Mouse (Mus musculus) midbrain, embryonic 10.5 days (tissue): ENCODE data around the gene Crebzf. TPM values are rescaled to one million over a fixed set of nuclear protein-coding genes. Genes with fewer than 3 reads are reported as not detected.
A peak's percentile ranks its signal among the peaks of the same experiment; 100 is the strongest.

ENCODE experiments used
- DNase-seq: peaks from one replicate; pipeline ENCODE4 v3.0.0-alpha.2; 2017; ENCODE audit warnings: low spot score
- H3K27ac ChIP-seq: fragments of 300-500 bp; sonication (generic); replicated peaks from 2 replicates; pipeline ENCODE4 v1.5.1; 2016; ENCODE audit warnings: mild to moderate bottlenecking
- H3K27me3 ChIP-seq: fragments of 300-500 bp; sonication (generic); 2 replicates; pipeline ENCODE4 v1.6.1; 2016; ENCODE audit warnings: low read depth, mild to moderate bottlenecking; ENCODE audit not compliant: poor library complexity, severe bottlenecking
- H3K36me3 ChIP-seq: fragments of 300-500 bp; sonication (generic); 2 replicates; pipeline ENCODE4 v1.6.1; 2016; ENCODE audit warnings: mild to moderate bottlenecking, moderate library complexity
- H3K4me1 ChIP-seq: fragments of 300-500 bp; sonication (generic); 2 replicates; pipeline ENCODE4 v1.6.1; 2016
- H3K4me3 ChIP-seq: fragments of 300-500 bp; sonication (generic); 2 replicates; pipeline ENCODE4 v1.5.1; 2016; ENCODE audit warnings: mild to moderate bottlenecking, moderate library complexity
- H3K9me3 ChIP-seq: fragments of 300-500 bp; sonication (generic); replicated peaks from 2 replicates; pipeline ENCODE4 v1.6.1; 2016; ENCODE audit warnings: mild to moderate bottlenecking
- WGBS: fragments of 180-500 bp; shearing (Covaris S2); methylation state at CpG from one replicate; pipeline ENCODE4 v1.1.7; 2016; 5-methylcytosine and 5-hydroxymethylcytosine counted together
- polyA plus RNA-seq: library from polyadenylated mRNA; unstranded; fragments of >200 nt; fragmentation: Nextera tagmentation; extraction: Ambion mirVana; gene quantifications from 2 replicates; pipeline ENCODE4 v1.2.1, GENCODE M21; 2016

Crebzf gene
- polyA plus RNA-seq: 26.6 and 29.1 TPM in 2 replicates

DNA sequence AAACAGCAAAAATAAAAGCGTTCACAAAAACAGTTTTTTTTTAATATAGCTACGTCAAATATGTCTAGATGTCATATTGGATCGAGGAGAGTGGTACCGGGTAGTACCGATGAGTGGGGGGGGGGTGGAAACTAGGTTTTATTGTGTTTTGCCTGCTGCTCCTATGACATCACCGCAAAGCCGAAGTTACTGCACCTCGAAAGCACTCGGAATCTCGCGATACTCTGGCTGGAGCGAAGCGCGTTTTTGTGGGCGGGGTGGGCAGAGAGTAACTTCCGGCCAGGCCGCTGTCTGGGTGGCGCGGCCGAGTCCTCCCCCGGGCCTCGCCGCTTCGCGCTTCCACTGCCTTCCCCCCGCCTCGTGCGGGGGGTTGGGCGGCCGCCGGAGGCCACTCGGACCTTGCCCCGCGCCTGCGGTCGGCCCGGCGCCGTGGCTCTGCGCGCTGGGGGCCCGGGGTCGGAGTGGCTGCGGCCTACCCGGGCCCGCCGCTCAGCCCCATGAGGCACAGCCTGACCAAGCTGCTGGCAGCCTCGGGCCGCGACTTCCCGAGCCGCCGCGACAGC is at the start of gene Crebzf:
Gene Crebzf, plus strand, starts transcription at position 212 of the 563 bp plus-strand sequence.
- H3K9me3 ChIP-seq: no peaks in the 10 kb centered on the region
- whole genome bisulfite sequencing: under 1% methylated on average over 54 of the region's 54 CpGs

DNA sequence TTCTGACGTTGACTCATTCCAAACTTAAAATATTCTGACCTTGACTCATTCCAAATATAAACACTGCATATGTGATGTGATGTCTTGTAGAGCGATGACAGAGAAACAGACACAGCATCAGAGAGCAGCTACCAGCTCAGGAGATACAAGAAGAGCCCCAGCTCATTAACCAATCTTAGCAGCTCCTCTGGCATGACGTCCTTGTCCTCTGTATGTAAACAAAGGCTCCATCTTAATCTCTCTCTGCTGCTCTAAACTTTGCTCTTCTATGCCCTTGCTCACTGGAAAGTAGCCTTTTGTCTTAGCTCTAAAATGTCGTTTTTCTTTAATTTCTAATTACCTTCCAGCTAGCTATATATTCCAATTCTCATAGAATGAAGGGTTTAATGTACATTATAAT is 47.5 kb upstream of the Crebzf start:
- Histone ChIP-seq H3K4me1 (no peaks in the 10 kb centered on the region), H3K27ac (no peak overlapping the region), H3K4me3 (no peak overlapping the region), H3K27me3 (no peaks in the 10 kb centered on the region), H3K36me3 (no peaks in the 10 kb centered on the region), H3K9me3 (no peaks in the 10 kb centered on the region)
- 57% methylated on average over 4 of the region's 4 CpGs for WGBS
- no peak for DNase-seq

More for the DNA sequence above, at the start of gene Crebzf:
- DNase-seq: peak; percentile 97
- peak within 1 kb of the TSS; percentile 99 for H3K4me3 ChIP-seq
- H3K36me3 ChIP-seq: peaks cover 16% of the 10 kb centered on the region
- peak within 1 kb of the TSS; percentile 99 for H3K27ac ChIP-seq
- H3K27me3 ChIP-seq: no peaks in the 10 kb centered on the region
- peaks cover 18% of the 10 kb centered on the region for H3K4me1 ChIP-seq

DNA sequence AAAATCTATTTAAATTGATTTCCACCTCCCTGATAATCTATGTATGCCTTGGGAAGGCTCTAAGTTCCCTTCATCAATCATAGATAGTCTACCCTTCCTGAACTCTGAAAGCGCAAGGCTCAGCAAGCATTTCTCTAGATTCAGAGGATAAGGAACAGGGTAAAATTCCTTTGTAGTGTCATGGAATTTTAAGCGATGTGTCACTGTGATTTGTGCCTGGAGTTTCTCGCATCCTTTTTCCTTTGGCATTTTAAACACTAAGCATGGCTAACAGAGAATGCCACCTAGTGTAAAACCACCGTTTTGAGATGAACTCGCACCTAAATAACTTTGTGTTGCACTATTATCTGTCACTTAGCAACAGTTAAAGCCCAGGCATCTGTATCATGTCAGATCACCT is 46.6 kb upstream of the Crebzf start:
- Histone ChIP-seq H3K27ac (no peak overlapping the region), H3K9me3 (no peaks in the 10 kb centered on the region)
- no peak for DNase-seq

DNA sequence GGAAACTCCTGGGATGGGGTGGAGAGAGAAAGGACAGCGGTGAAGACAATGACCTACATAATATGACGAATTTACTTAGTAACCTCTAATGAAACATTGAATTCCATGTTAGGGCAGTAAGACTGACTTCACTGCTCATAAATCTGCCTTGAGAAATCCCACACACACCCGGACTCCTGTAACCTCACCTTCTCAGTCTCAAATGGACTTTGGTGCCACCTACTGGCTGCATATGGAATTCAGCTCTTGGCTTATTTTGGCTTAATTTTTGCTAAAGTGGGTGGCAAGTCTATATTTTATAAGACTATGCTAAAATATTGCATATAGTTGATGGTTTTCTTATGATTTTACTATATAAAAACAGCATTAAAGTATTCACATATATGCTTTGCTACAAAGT is 32.6 kb upstream of the Crebzf start:
- WGBS: 59% methylated on average over 3 of the region's 3 CpGs
- peak; percentile 54 for DNase-seq
- Histone ChIP-seq H3K4me3 (no peak overlapping the region), H3K27ac (no peak overlapping the region), H3K36me3 (no peaks in the 10 kb centered on the region), H3K9me3 (no peaks in the 10 kb centered on the region; the same call in 1 of the 2 replicates), H3K27me3 (no peaks in the 10 kb centered on the region), H3K4me1 (no peaks in the 10 kb centered on the region)

More for the DNA sequence above, 46.6 kb upstream of the Crebzf start:
- no peaks in the 10 kb centered on the region for H3K4me1 ChIP-seq
- 86% methylated on average over 5 of the region's 5 CpGs for WGBS
- no peak overlapping the region for H3K4me3 ChIP-seq
- H3K27me3 ChIP-seq: no peaks in the 10 kb centered on the region
- no peaks in the 10 kb centered on the region for H3K36me3 ChIP-seq

DNA sequence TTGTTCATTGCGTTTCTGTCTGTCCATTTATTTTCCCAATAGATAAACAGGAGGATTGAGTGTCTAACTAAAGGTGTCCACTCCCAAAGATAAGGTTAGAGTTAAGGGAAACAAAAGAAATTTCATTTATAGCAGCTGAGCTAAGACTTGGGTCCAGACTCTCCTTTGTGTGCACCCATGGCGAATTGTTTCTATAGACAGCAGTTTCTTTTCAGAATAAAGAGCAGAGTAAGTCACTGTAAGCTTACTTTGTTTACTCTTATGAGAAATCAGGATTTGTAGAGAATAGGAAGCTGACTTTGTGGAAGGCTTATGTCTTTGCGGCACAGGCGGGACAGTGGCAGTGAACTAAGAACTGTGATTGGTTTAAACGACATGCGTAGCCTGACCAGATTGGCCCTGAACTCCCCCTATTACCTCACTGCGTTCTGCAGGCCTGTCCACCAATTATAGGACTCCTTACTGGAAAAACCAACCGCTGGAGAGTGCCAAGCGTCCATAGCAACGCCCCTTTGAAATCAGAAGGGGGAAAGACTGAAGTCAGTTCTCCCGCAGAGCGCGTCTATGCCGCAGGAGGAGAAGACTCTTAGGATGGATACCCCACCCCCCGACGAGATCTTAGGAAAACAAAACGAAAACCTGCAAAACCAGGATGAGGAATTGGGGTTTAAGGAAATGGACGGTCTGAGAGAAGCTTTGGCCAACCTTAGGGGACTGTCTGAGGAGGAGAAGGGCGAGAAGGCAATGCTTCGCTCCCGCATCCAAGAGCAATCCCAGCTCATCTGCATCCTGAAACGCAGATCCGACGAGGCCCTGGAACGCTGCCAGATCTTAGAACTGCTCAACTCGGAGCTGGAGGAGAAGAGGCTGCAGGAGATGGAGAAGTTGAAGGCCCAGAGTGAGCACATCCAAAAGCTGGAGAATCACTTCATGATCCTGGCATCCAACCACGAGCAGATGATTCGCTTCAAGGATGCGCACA is 16.2 kb upstream of the Crebzf start, which contains the start of gene Ccdc89:
Gene Ccdc89, plus strand, starts transcription at position 558 of the 982 bp plus-strand sequence.
- Histone ChIP-seq H3K27me3 (no peaks in the 10 kb centered on the region), H3K9me3 (no peaks in the 10 kb centered on the region), H3K4me3 (peak within 1 kb of the TSS; percentile 52), H3K4me1 (peaks cover 12% of the 10 kb centered on the region), H3K27ac (peak within 1 kb of the TSS; percentile 75), H3K36me3 (no peaks in the 10 kb centered on the region)
- 21% methylated on average over 29 of the region's 29 CpGs for WGBS
- DNase-seq: peak; percentile 76

DNA sequence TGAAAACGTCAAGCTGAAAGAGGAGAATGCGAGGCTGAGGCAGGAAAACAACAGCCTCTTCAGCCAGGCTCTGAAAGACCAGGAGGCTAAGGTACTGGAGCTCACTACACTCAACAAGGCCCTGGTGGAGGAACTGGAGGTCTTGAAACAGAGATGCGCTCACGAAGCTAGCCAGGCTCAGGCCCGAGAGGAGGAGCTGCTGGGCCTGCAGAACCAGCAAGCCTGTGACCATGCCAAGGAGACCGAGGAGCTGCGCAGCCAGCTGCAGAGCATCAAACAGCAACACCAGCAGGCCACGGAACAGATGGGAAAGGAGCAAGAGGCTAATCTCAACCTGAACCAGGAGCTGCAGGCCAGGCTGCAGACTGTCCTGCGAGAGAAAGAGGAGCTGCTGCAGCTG is 15.5 kb upstream of the Crebzf start:
- Histone ChIP-seq H3K9me3 (no peaks in the 10 kb centered on the region), H3K4me1 (peaks cover 12% of the 10 kb centered on the region), H3K36me3 (no peaks in the 10 kb centered on the region), H3K4me3 (peak overlapping the region; percentile 52), H3K27me3 (no peaks in the 10 kb centered on the region), H3K27ac (peak overlapping the region; percentile 75; the same call in 1 of the 2 replicates)
- no peak for DNase-seq
- 67% methylated on average over 9 of the region's 9 CpGs for WGBS

DNA sequence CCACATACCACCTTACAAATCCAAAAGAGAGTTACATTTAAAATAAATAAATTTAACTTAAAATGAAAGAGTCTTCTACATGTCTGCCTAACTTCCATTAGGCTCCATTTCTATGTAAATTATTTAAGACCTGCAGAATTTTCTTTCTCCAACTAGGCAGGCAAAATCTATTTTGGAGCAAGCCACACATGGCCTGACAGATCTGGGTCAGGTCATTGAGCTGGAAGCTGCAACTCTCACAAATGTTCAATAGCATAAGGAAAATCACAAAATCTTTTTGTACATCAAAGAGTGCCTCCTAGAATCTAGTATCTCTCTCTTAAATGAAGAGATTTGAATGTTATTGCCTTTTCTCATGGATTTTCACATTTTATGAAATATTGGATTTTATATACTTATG is 10.3 kb upstream of the Crebzf start:
- Histone ChIP-seq H3K4me3 (no peak overlapping the region), H3K4me1 (peaks cover 2% of the 10 kb centered on the region), H3K9me3 (no peaks in the 10 kb centered on the region), H3K27ac (no peak overlapping the region), H3K36me3 (no peaks in the 10 kb centered on the region), H3K27me3 (no peaks in the 10 kb centered on the region)
- no peak for DNase-seq

DNA sequence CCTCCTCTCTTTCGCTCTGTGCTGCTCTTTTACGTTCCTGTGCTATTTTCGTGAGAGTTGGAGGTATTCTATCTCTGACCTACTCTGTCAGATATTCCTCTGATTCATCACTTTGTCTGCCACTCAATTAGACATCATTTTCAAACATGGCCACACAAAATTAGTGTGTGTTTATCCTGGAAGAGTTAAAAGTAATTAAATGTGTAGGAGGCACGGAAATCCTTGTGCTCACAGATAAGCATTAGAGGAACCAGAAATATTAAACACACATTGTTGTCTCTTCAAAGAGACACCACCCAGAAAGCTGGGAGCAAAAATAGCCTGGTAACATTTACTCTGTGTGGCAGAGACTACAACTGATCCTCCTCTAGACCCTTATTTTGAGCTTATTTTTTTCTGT is 2.5 kb upstream of the Crebzf start:
- no peaks in the 10 kb centered on the region for H3K27me3 ChIP-seq
- no peak overlapping the region for H3K4me3 ChIP-seq
- 90% methylated on average over 4 of the region's 4 CpGs for WGBS

DNA sequence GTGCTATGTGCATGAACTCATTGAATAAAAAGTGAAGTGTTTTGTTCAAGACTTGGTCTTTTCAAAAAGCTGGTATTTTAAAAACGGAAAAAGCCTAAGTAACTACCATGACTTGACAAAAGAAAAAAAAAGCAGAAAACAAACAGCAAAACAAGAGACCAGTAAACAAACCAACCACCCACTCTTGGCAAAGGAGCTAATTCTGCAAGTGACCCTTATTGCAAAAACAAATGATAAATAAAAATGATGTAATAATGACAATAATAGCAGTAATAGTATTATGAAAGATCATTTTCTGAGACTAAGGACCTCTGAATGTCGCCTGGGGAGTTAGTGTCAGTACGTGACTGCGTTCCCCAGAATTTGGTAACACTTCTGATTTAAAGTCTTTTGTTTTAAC is 459 bp upstream of the Crebzf start:
- DNase-seq: no peak
- Histone ChIP-seq H3K27me3 (no peaks in the 10 kb centered on the region), H3K4me3 (peak overlapping the region; percentile 99), H3K4me1 (peaks cover 18% of the 10 kb centered on the region), H3K9me3 (no peaks in the 10 kb centered on the region), H3K27ac (peak overlapping the region; percentile 99), H3K36me3 (peaks cover 11% of the 10 kb centered on the region)
- 14% methylated on average over 4 of the region's 4 CpGs for WGBS

More for the DNA sequence above, 2.5 kb upstream of the Crebzf start:
- Histone ChIP-seq H3K9me3 (no peaks in the 10 kb centered on the region), H3K36me3 (no peaks in the 10 kb centered on the region), H3K4me1 (peaks cover 8% of the 10 kb centered on the region), H3K27ac (no peak overlapping the region)
- DNase-seq: no peak

DNA sequence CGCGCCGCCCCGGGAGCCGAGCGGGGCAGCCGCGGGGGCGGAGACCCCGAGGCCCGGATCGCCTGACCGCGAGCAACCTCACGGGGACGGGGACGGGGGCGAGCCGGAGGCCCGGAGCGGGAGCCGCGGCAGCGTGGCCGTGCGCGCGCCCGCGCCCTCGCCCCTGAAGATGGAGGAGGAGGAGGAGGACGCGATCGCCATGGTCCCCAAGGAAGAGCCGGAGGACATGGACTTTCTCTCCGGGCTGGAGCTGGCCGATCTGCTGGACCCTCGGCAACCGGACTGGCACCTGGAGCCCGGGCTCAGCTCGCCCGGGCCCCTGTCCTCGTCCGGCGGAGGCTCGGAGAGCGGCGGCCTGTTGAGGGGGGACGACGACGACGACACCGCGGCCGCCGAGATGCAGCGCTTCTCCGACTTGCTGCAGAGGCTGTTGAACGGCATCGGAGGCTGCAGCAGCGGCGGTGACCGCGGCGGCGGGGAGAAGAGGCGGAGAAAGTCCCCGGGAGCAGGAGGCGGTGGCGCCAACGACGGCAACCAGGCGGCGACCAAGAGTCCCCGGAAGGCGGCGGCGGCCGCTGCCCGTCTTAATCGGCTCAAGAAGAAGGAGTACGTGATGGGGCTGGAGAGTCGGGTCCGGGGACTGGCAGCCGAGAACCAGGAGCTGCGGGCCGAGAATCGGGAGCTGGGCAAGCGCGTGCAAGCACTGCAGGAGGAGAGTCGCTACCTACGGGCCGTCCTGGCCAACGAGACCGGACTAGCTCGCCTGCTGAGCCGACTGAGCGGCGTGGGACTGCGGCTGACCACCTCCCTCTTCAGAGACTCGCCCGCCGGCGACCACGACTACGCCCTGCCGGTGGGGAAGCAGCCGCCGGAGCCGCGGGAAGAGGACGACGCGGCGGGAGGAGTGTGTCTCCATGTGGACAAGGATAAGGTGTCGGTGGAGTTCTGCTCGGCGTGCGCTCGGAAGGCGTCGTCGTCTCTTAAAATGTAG is 867 bp downstream of the Crebzf start:
- Histone ChIP-seq H3K36me3 (peaks cover 24% of the 10 kb centered on the region), H3K4me1 (peaks cover 18% of the 10 kb centered on the region), H3K27me3 (no peaks in the 10 kb centered on the region), H3K27ac (peak overlapping the region; percentile 99), H3K4me3 (peak overlapping the region; percentile 99), H3K9me3 (no peaks in the 10 kb centered on the region)
- peak; percentile 77 for DNase-seq
- WGBS: under 1% methylated on average over 122 of the region's 123 CpGs

DNA sequence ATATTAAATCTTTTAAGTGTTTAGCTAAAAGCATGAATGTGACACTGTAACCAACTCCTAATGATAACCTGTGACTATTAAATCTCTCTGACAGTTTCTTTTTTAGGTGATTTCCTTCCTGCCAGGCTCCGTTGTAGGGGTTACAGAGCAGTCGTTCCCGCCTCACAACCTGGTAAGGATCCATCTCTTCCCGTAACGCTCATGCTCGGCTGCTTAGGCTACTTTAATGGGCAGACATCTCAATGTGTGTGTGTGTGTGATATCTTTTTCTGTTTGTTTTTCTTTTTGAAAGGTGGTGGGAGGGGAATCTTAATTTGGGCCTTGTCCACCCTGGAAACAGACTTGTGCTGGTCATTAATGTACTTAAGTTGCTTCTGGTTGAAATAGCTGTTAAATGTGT is 1.7 kb downstream of the Crebzf start:
- Histone ChIP-seq H3K9me3 (no peaks in the 10 kb centered on the region), H3K4me1 (peaks cover 18% of the 10 kb centered on the region), H3K36me3 (peaks cover 31% of the 10 kb centered on the region), H3K27me3 (no peaks in the 10 kb centered on the region), H3K4me3 (peak overlapping the region; percentile 99), H3K27ac (peak overlapping the region; percentile 99)
- 0% methylated on average over 6 of the region's 6 CpGs for WGBS
- DNase-seq: no peak
